In genomic region chr7:16992451-16992807, GRCm38 (mm10) we compare ENCODE assay signal across 8 mouse cellular contexts. TPM values are rescaled to one million over a fixed set of nuclear protein-coding genes. Genes with fewer than 3 reads are reported as not detected.
A peak's percentile ranks its signal among the peaks of the same experiment; 100 is the strongest.
DNase-seq lines count a peak whose midpoint lies in the region; ATAC-seq and TF ChIP-seq lines count a peak whose summit lies in the region.

TSS of gene Ccdc8 (plus strand) at chr7:16992708.

- no peak for TF ChIP-seq CTCF in lung, postnatal 0 days (IDR thresholded peaks at IDR 0.05)
- no peak for TF ChIP-seq CTCF in cerebellum, adult 2 months (IDR thresholded peaks at IDR 0.05; ENCODE audit: borderline replicate concordance, insufficient read depth, low read depth, low read length)

- H3K4me3 ChIP-seq in lung, postnatal 0 days (ENCODE audit: low read depth, low read length) = peak within 1 kb of the TSS; percentile 51
- H3K4me3 ChIP-seq in forebrain, embryonic 13.5 days = peak within 1 kb of the TSS; percentile 40
- H3K4me3 ChIP-seq in limb, embryonic 11.5 days (ENCODE audit: low read depth, low read length) = peak within 1 kb of the TSS; percentile 72
- peak within 1 kb of the TSS; percentile 82 for H3K4me3 ChIP-seq in stomach, embryonic 14.5 days (ENCODE audit: low read depth, low read length)
- no peak within 1 kb of the TSS for H3K4me3 ChIP-seq in cerebellum, adult 2 months (replicated peaks; ENCODE audit: insufficient read depth, low read depth, low read length)

- H3K27ac ChIP-seq in lung, postnatal 0 days (ENCODE audit: low read length) = peak within 1 kb of the TSS; percentile 78
- peak within 1 kb of the TSS; percentile 72 for H3K27ac ChIP-seq in forebrain, embryonic 13.5 days
- peak within 1 kb of the TSS; percentile 83 for H3K27ac ChIP-seq in limb, embryonic 11.5 days (replicated peaks; ENCODE audit: low read depth, low read length)
- H3K27ac ChIP-seq in stomach, embryonic 14.5 days (ENCODE audit: low read length) = peak within 1 kb of the TSS; percentile 96
- H3K27ac ChIP-seq in cerebellum, adult 2 months (ENCODE audit: insufficient read depth, low read length) = no peak within 1 kb of the TSS

- H3K9me3 ChIP-seq in lung, postnatal 0 days (ENCODE audit: low read length) = no peaks in the 10 kb centered on the region
- H3K9me3 ChIP-seq in forebrain, embryonic 13.5 days (replicated peaks) = no peaks in the 10 kb centered on the region
- H3K9me3 ChIP-seq in limb, embryonic 11.5 days (ENCODE audit: control insufficient read depth, low read length) = no peaks in the 10 kb centered on the region; the same call in 1 of the 2 replicates
- no peaks in the 10 kb centered on the region for H3K9me3 ChIP-seq in stomach, embryonic 14.5 days (ENCODE audit: control insufficient read depth, low read depth, low read length)

- TF ChIP-seq EP300 in lung, postnatal 0 days (IDR thresholded peaks at IDR 0.05) = no peak

- H3K4me2 ChIP-seq in lung, postnatal 0 days (replicated peaks; ENCODE audit: low read depth, low read length) = peak within 1 kb of the TSS; percentile 78
- peak within 1 kb of the TSS; percentile 66 for H3K4me2 ChIP-seq in forebrain, embryonic 13.5 days
- peak within 1 kb of the TSS; percentile 62 for H3K4me2 ChIP-seq in limb, embryonic 11.5 days (ENCODE audit: low read depth, severe bottlenecking)
- H3K4me2 ChIP-seq in stomach, embryonic 14.5 days (replicated peaks; ENCODE audit: low read depth, low read length) = peak within 1 kb of the TSS; percentile 73

- H3K36me3 ChIP-seq in lung, postnatal 0 days (ENCODE audit: insufficient read depth, low read length) = no peaks in the 10 kb centered on the region
- 0 out of 2 replicates have a peak, but pooled peaks cover 4% of the 10 kb centered on the region for H3K36me3 ChIP-seq in forebrain, embryonic 13.5 days (ENCODE audit: poor library complexity, severe bottlenecking)
- peaks cover 6% of the 10 kb centered on the region; the same call in 1 of the 2 replicates for H3K36me3 ChIP-seq in limb, embryonic 11.5 days (ENCODE audit: control insufficient read depth, insufficient read depth, low read length)
- peaks cover 5% of the 10 kb centered on the region; the same call in 1 of the 2 replicates for H3K36me3 ChIP-seq in stomach, embryonic 14.5 days (ENCODE audit: control insufficient read depth, insufficient read depth, low read length)

- DNase-seq in lung, postnatal 0 days (ENCODE audit: low spot score) = no peak
- DNase-seq in lung, postnatal 25 days (ENCODE audit: low spot score) = no peak
- DNase-seq in limb, embryonic 11.5 days (ENCODE audit: low spot score) = no peak
- DNase-seq in retina, embryonic 14.5 days (ENCODE audit: low spot score) = no peak
- DNase-seq in layer of hippocampus, postnatal 10 days (ENCODE audit: low spot score in 2 of 2) = no peak
- no peak for DNase-seq in cerebellum, adult 2 months

- peaks cover 15% of the 10 kb centered on the region for H3K4me1 ChIP-seq in lung, postnatal 0 days (ENCODE audit: insufficient read depth, low read depth, low read length)
- H3K4me1 ChIP-seq in forebrain, embryonic 13.5 days = peaks cover 78% of the 10 kb centered on the region
- H3K4me1 ChIP-seq in limb, embryonic 11.5 days (ENCODE audit: control insufficient read depth, insufficient read depth, low read length) = peaks cover 28% of the 10 kb centered on the region
- H3K4me1 ChIP-seq in stomach, embryonic 14.5 days (ENCODE audit: control insufficient read depth, insufficient read depth, low read length) = peaks cover 53% of the 10 kb centered on the region
- H3K4me1 ChIP-seq in cerebellum, adult 2 months (ENCODE audit: control insufficient read depth, insufficient read depth, low read length) = peaks cover 7% of the 10 kb centered on the region

- ATAC-seq in lung, postnatal 0 days = no peak
- ATAC-seq in forebrain, embryonic 13.5 days = no peak
- ATAC-seq in limb, embryonic 11.5 days (ENCODE audit: insufficient number of reproducible peaks, low FRiP score, low TSS enrichment, low read depth) = no peak
- ATAC-seq in stomach, embryonic 14.5 days (ENCODE audit: insufficient number of reproducible peaks, insufficient read depth, low FRiP score, low read depth) = no peak

- no peak for TF ChIP-seq POLR2A in cerebellum, adult 2 months (IDR thresholded peaks at IDR 0.05; ENCODE audit: borderline replicate concordance, insufficient read depth, low read length)

- 92% methylated on average over 5 of the region's 5 CpGs for WGBS in lung, postnatal 0 days
- WGBS in forebrain, embryonic 13.5 days = 96% methylated on average over 5 of the region's 5 CpGs
- 92% methylated on average over 5 of the region's 5 CpGs for WGBS in limb, embryonic 11.5 days
- WGBS in stomach, embryonic 14.5 days = 89% methylated on average over 5 of the region's 5 CpGs
- WGBS in cerebellum, adult 2 months = 95% methylated on average over 5 of the region's 5 CpGs

- no peaks in the 10 kb centered on the region for H3K27me3 ChIP-seq in lung, postnatal 0 days (replicated peaks; ENCODE audit: insufficient read depth, low read length)
- H3K27me3 ChIP-seq in forebrain, embryonic 13.5 days = no peaks in the 10 kb centered on the region
- no peaks in the 10 kb centered on the region for H3K27me3 ChIP-seq in limb, embryonic 11.5 days (ENCODE audit: control insufficient read depth, insufficient read depth, low read length)
- H3K27me3 ChIP-seq in stomach, embryonic 14.5 days (ENCODE audit: control insufficient read depth, insufficient read depth, low read length) = no peaks in the 10 kb centered on the region
- H3K27me3 ChIP-seq in cerebellum, adult 2 months (ENCODE audit: control insufficient read depth, insufficient read depth, low read length) = no peaks in the 10 kb centered on the region

- no peak within 1 kb of the TSS for H3K9ac ChIP-seq in lung, postnatal 0 days (replicated peaks; ENCODE audit: low read depth)
- H3K9ac ChIP-seq in forebrain, embryonic 13.5 days = peak within 1 kb of the TSS; percentile 73; the same call in 1 of the 2 replicates
- H3K9ac ChIP-seq in limb, embryonic 11.5 days (ENCODE audit: low read length) = no peak within 1 kb of the TSS; the same call in 1 of the 2 replicates
- no peak within 1 kb of the TSS for H3K9ac ChIP-seq in stomach, embryonic 14.5 days (replicated peaks; ENCODE audit: low read depth, low read length)

RNA-seq across cellular contexts. Expression of gene Ccdc8, which starts in this region (rescaled TPM):
- 7.8 and 8.0 TPM in 2 replicates for polyA plus RNA-seq in lung, postnatal 0 days (2015; fragmentation: Nextera tagmentation; extraction: Ambion mirVana)
- 6.0 and 8.6 TPM in 2 replicates for polyA plus RNA-seq in forebrain, embryonic 13.5 days (2015; fragmentation: Nextera tagmentation; extraction: Ambion mirVana)
- 26.4 and 33.5 TPM in 2 replicates for polyA plus RNA-seq in limb, embryonic 11.5 days (2014; fragmentation: Nextera tagmentation; extraction: Ambion mirVana)
- 18.7 and 22.3 TPM in 2 replicates for polyA plus RNA-seq in stomach, embryonic 14.5 days (2014; fragmentation: Nextera tagmentation; extraction: Ambion mirVana)
- total RNA-seq in layer of hippocampus, postnatal 10 days (2021) = 1 to 10 TPM; 3.7 to 4.4 TPM
- 0.87 and 1.2 TPM in 2 replicates for polyA plus RNA-seq in cerebellum, adult 2 months (2012; rRNA removed)
